Mouse (Mus musculus) lung, embryonic 16.5 days (tissue): ENCODE measurements around the gene Ldhal6b. TPM values are rescaled to one million over a fixed set of nuclear protein-coding genes. Genes with fewer than 3 reads are reported as not detected.

Experiments used
- ATAC-seq: fragments of 200-750 bp; cut with Nextera tagmentation; 2 replicates; pipeline ENCODE4 v1.8.0; 2017; ENCODE audit warnings: low read depth, mild to moderate bottlenecking, moderate library complexity
- H3K27ac ChIP-seq: fragments of 300-500 bp; sonication (generic); 2 replicates; pipeline ENCODE4 v1.5.1; 2014; ENCODE audit warnings: mild to moderate bottlenecking, control low read depth, low read length
- H3K27me3 ChIP-seq: fragments of 300-500 bp; sonication (generic); 2 replicates; pipeline ENCODE4 v1.6.1; 2014; ENCODE audit warnings: low read depth, low read length, mixed read lengths; ENCODE audit not compliant: control insufficient read depth, insufficient read depth
- H3K36me3 ChIP-seq: fragments of 300-500 bp; sonication (generic); 2 replicates; pipeline ENCODE4 v1.6.1; 2014; ENCODE audit warnings: low read length; ENCODE audit not compliant: control insufficient read depth, insufficient read depth
- H3K4me1 ChIP-seq: fragments of 300-500 bp; sonication (generic); replicated peaks from 2 replicates; pipeline ENCODE4 v1.6.1; 2014; ENCODE audit warnings: low read length, mixed read lengths; ENCODE audit not compliant: control insufficient read depth, insufficient read depth
- H3K4me2 ChIP-seq: fragments of 300-500 bp; sonication (generic); 2 replicates; pipeline ENCODE4 v1.6.1; 2014; ENCODE audit warnings: low read depth, low read length, control low read depth
- H3K4me3 ChIP-seq: fragments of 300-500 bp; sonication (generic); 2 replicates; pipeline ENCODE4 v1.5.1; 2014; ENCODE audit warnings: mild to moderate bottlenecking, low read length, control low read depth
- H3K9ac ChIP-seq: fragments of 300-500 bp; sonication (generic); 2 replicates; pipeline ENCODE4 v1.6.1; 2014; ENCODE audit warnings: low read length, control low read depth
- H3K9me3 ChIP-seq: fragments of 300-500 bp; sonication (generic); 2 replicates; pipeline ENCODE4 v1.6.1; 2016; ENCODE audit warnings: low read length; ENCODE audit not compliant: control insufficient read depth
- WGBS: fragments of 180-500 bp; shearing (Covaris S2); extraction: QIAGEN DNeasy Blood & Tissue Kit; methylation state at CpG from one replicate; pipeline ENCODE4 v1.1.7; 2014; 5-methylcytosine and 5-hydroxymethylcytosine counted together
- microRNA-seq: library from miRNA; unstranded; fragments of <30 nt; microRNA quantifications from one replicate; pipeline ENCODE4, GENCODE M21; 2016
- polyA plus RNA-seq: library from polyadenylated mRNA; unstranded; fragments of >200 nt; fragmentation: Nextera tagmentation; extraction: Ambion mirVana; gene quantifications from 2 replicates; pipeline ENCODE4 v1.2.1, GENCODE M21; 2015

Gene Ldhal6b
- polyA plus RNA-seq, 1 experiment from 2014 or later: not detected

GRCm38 (mm10) chr17:5386885-5387545, 31.6 kb downstream of the Ldhal6b start:
- no peaks in the 10 kb centered on the region for H3K4me1 ChIP-seq
- H3K4me3 ChIP-seq: no peak overlapping the region
- H3K36me3 ChIP-seq: no peaks in the 10 kb centered on the region
- H3K27me3 ChIP-seq: no peaks in the 10 kb centered on the region
- ATAC-seq: no peak
- H3K9me3 ChIP-seq: no peaks in the 10 kb centered on the region
- no peak overlapping the region for H3K4me2 ChIP-seq
- 68% methylated on average over 12 of the region's 12 CpGs for WGBS
- no peak overlapping the region for H3K9ac ChIP-seq
- H3K27ac ChIP-seq: no peak overlapping the region

- no peak for ATAC-seq
- 81% methylated on average over 1 of the region's 1 CpGs for WGBS
These were observed 32.9 kb downstream of the Ldhal6b start for GRCm38 (mm10) chr17:5385694-5386093.

GRCm38 (mm10) chr17:5377930-5378310, 40.6 kb downstream of the Ldhal6b start:
- Histone ChIP-seq H3K9me3 (no peaks in the 10 kb centered on the region), H3K4me3 (no peak overlapping the region), H3K9ac (no peak overlapping the region), H3K27ac (no peak overlapping the region), H3K4me2 (no peak overlapping the region), H3K27me3 (no peaks in the 10 kb centered on the region), H3K36me3 (no peaks in the 10 kb centered on the region), H3K4me1 (no peaks in the 10 kb centered on the region; the same call in 1 of the 2 replicates)
- ATAC-seq: no peak
- WGBS: 30% methylated on average over 7 of the region's 7 CpGs

More at GRCm38 (mm10) chr17:5385694-5386093, 32.9 kb downstream of the Ldhal6b start:
- Histone ChIP-seq H3K4me2 (no peak overlapping the region), H3K9ac (no peak overlapping the region), H3K27ac (no peak overlapping the region), H3K4me1 (no peaks in the 10 kb centered on the region), H3K9me3 (no peaks in the 10 kb centered on the region), H3K4me3 (no peak overlapping the region), H3K36me3 (no peaks in the 10 kb centered on the region), H3K27me3 (no peaks in the 10 kb centered on the region)

DNA sequence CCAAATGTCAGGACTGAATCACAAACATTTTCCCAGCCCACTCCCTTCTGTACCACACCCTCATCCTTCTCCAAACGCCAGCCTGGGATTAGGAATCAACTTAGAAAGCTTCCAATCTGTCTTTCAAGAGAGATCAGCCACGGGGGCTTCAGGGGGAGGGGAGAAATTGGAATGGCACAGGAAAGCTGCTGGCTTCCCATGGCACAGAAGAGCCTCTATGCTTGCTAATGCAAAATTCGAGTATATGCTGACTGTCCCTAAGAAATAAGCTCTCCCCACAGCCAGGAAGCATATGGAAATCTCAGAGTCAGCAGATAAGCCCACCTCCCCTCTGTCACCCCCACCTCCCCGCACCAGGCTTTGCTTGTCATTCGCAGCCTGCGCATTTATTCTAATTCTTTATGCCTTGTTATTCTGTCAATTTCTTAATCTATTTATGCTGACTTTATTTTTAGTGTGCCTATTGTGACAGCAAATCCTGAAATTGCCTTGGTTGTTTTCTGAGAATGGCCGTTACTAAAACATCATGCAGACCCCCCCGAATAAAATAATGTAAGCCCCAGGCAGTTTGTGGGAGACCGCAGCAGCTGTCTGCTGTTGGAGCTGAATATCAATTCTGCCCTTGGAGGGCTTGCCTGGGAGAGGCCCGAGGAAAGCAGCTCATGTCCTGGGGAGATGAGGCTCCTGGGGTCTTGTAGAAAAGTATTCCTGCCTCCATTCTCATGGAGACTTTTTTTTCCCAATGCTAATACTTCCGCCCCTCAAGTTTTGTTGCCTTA, 41.2 kb downstream of the Ldhal6b start:
- Histone ChIP-seq H3K4me1 (no peaks in the 10 kb centered on the region; the same call in 1 of the 2 replicates), H3K27ac (no peak overlapping the region), H3K27me3 (no peaks in the 10 kb centered on the region), H3K4me3 (no peak overlapping the region), H3K9me3 (no peaks in the 10 kb centered on the region), H3K9ac (no peak overlapping the region), H3K36me3 (no peaks in the 10 kb centered on the region), H3K4me2 (no peak overlapping the region)
- no peak for ATAC-seq
- 37% methylated on average over 11 of the region's 11 CpGs for WGBS

- Histone ChIP-seq H3K9ac (no peak overlapping the region), H3K36me3 (no peaks in the 10 kb centered on the region), H3K27ac (no peak overlapping the region), H3K4me1 (no peaks in the 10 kb centered on the region; the same call in 1 of the 2 replicates), H3K4me2 (no peak overlapping the region), H3K27me3 (no peaks in the 10 kb centered on the region), H3K4me3 (no peak overlapping the region), H3K9me3 (peaks cover 2% of the 10 kb centered on the region; the same call in 1 of the 2 replicates)
- WGBS: 79% methylated on average over 8 of the region's 8 CpGs
- no peak for ATAC-seq
These were observed 45.6 kb downstream of the Ldhal6b start for GRCm38 (mm10) chr17:5372951-5373350.

DNA sequence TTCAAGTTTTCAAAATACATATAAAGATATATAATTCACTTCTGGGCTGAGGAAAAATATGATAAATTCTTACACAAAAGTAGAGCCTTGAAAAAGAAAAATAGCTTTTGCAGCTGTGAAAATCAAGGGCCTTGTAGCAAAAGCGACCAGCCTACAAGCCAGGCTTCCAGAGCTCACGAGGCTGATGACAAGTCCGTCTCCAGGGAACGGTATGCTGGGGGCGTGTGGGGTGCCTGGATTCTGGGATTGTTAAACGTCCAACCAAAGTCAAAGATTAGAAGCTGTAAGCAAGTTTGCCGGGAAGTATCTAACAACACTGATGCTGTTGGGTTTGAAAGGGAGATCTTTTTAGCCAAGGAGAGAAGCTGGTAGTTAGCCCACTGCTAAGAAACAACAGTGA, 47.0 kb downstream of the Ldhal6b start:
- H3K36me3 ChIP-seq: no peaks in the 10 kb centered on the region
- peaks cover 2% of the 10 kb centered on the region; the same call in 1 of the 2 replicates for H3K9me3 ChIP-seq
- no peak overlapping the region for H3K4me2 ChIP-seq
- no peak overlapping the region for H3K4me3 ChIP-seq
- WGBS: 62% methylated on average over 7 of the region's 7 CpGs
- no peak overlapping the region for H3K9ac ChIP-seq
- ATAC-seq: no peak
- no peak overlapping the region for H3K27ac ChIP-seq
- no peaks in the 10 kb centered on the region for H3K27me3 ChIP-seq
- no peaks in the 10 kb centered on the region for H3K4me1 ChIP-seq

- H3K27me3 ChIP-seq: no peaks in the 10 kb centered on the region
- H3K9me3 ChIP-seq: peaks cover 2% of the 10 kb centered on the region; the same call in 1 of the 2 replicates
- no peak for ATAC-seq
- no peak overlapping the region for H3K27ac ChIP-seq
- no peaks in the 10 kb centered on the region for H3K36me3 ChIP-seq
- H3K4me1 ChIP-seq: no peaks in the 10 kb centered on the region
- 72% methylated on average over 4 of the region's 4 CpGs for WGBS
- no peak overlapping the region for H3K4me3 ChIP-seq
- H3K4me2 ChIP-seq: no peak overlapping the region
- H3K9ac ChIP-seq: no peak overlapping the region
These were observed 47.5 kb downstream of the Ldhal6b start for GRCm38 (mm10) chr17:5371032-5371431.

Small RNAs within 50 kb of the gene (microRNA-seq; reads per million reads assigned to microRNA genes)
- not detected for gene Gm22475

Other genes starting within 250 kb of the Ldhal6b start
- 118 and 121 TPM in 2 replicates for gene Tmem242, start 21.5 kb upstream of the Ldhal6b start, polyA plus RNA-seq
- gene Zdhhc14, start 73.8 kb upstream of the Ldhal6b start, polyA plus RNA-seq: 0.58 and 0.60 TPM in 2 replicates